Mouse (Mus musculus): ENCODE data around the gene Tex11. TPM values are rescaled to one million over a fixed set of nuclear protein-coding genes. Genes with fewer than 3 reads are reported as not detected.

The Tex11 gene
- total RNA-seq, 1 experiment from 2014 or later: not detected

GRCm38 (mm10) chrX:100796041-100796740 lies 263.3 kb downstream of the Tex11 start:
- ATAC-seq (replicated peaks; ENCODE audit: insufficient number of reproducible peaks, low FRiP score, low TSS enrichment, poor library complexity, severe bottlenecking): no peak

GRCm38 (mm10) chrX:100789322-100789721 lies 270.1 kb downstream of the Tex11 start:
- ATAC-seq (replicated peaks; ENCODE audit: insufficient number of reproducible peaks, low FRiP score, low TSS enrichment, poor library complexity, severe bottlenecking): no peak

Other genes starting within 250 kb of the Tex11 start
- gene Slc7a3, start 26.4 kb upstream of the Tex11 start, total RNA-seq (2017): not detected in 3 replicates
- 47.5 to 52.9 TPM (median 49.3 TPM) in 3 replicates for gene Snx12, start 162.9 kb upstream of the Tex11 start, total RNA-seq (2017)
- 14.0 to 20.8 TPM (median 14.5 TPM) in 3 replicates for gene Foxo4, start 194.9 kb upstream of the Tex11 start, total RNA-seq (2017)
- 10.8 to 15.8 TPM (median 13.4 TPM) in 3 replicates for gene Gm614, start 204.3 kb upstream of the Tex11 start, total RNA-seq (2017)
- gene Il2rg, start 208.6 kb upstream of the Tex11 start, total RNA-seq (2017): 206 to 400 TPM (median 270 TPM) in 3 replicates
- gene Gm20489, start 209.4 kb upstream of the Tex11 start, total RNA-seq (2017): not detected in 3 replicates
- 42.5 to 73.8 TPM (median 57.7 TPM) in 3 replicates for gene Med12, start 214.4 kb upstream of the Tex11 start, total RNA-seq (2017)
- 1.2 TPM in 1 of 3 replicates, not detected in the others for gene Nlgn3, start 239.5 kb upstream of the Tex11 start, total RNA-seq (2017)

Data from monocyte, adult 5-6 weeks (primary cell).